Mouse (Mus musculus): Measurements from ENCODE around the gene Tbc1d13. TPM values are rescaled to one million over a fixed set of nuclear protein-coding genes. Genes with fewer than 3 reads are reported as not detected.
A peak's percentile ranks its signal among the peaks of the same experiment; 100 is the strongest.
"Not testable (repeated sequence)": the region's sequence is repeated elsewhere in the genome, so short reads cannot be mapped to it uniquely, and the experiment has no call there.

Gene Tbc1d13
- polyA plus RNA-seq, 1 experiment, result 26.2 TPM

GRCm38 (mm10) chr2:30144436-30144835, 10.9 kb downstream of the Tbc1d13 start:
- Histone ChIP-seq H3K36me3 (ENCODE audit: control insufficient read depth, insufficient read depth, low read length) (peaks cover 5% of the 10 kb centered on the region), H3K4me3 (ENCODE audit: control insufficient read depth, low read depth, low read length) (no peak overlapping the region), H3K27ac (ENCODE audit: control insufficient read depth, insufficient read depth, low read depth, low read length) (no peak overlapping the region), H3K4me1 (ENCODE audit: control insufficient read depth, insufficient read depth, low read length) (no peaks in the 10 kb centered on the region), H3K27me3 (ENCODE audit: control insufficient read depth, insufficient read depth, low read length) (no peaks in the 10 kb centered on the region)
- TF ChIP-seq CTCF (IDR thresholded peaks at IDR 0.05; ENCODE audit: control insufficient read depth, insufficient read depth, insufficient replicate concordance, low read depth, low read length) (no peak), POLR2A (IDR thresholded peaks at IDR 0.05; ENCODE audit: control insufficient read depth, low read depth, low read length) (no peak)

- H3K36me3 ChIP-seq (ENCODE audit: control insufficient read depth, insufficient read depth, low read length), result no peaks in the 10 kb centered on the region; the same call in none of the 2 replicates
- H3K27ac ChIP-seq (ENCODE audit: control insufficient read depth, insufficient read depth, low read depth, low read length), result no peak overlapping the region
- no peaks in the 10 kb centered on the region for H3K27me3 ChIP-seq (ENCODE audit: control insufficient read depth, insufficient read depth, low read length)
- H3K4me1 ChIP-seq (ENCODE audit: control insufficient read depth, insufficient read depth, low read length), result no peaks in the 10 kb centered on the region
- no peak overlapping the region for H3K4me3 ChIP-seq (ENCODE audit: control insufficient read depth, low read depth, low read length)
- TF ChIP-seq CTCF (IDR thresholded peaks at IDR 0.05; ENCODE audit: control insufficient read depth, insufficient read depth, insufficient replicate concordance, low read depth, low read length) (no peak), POLR2A (IDR thresholded peaks at IDR 0.05; ENCODE audit: control insufficient read depth, low read depth, low read length) (no peak)
These were observed 13.9 kb downstream of the Tbc1d13 start for GRCm38 (mm10) chr2:30147466-30147865.

- Histone ChIP-seq H3K36me3 (ENCODE audit: control insufficient read depth, insufficient read depth, low read length) (no peaks in the 10 kb centered on the region), H3K27me3 (ENCODE audit: control insufficient read depth, insufficient read depth, low read length) (no peaks in the 10 kb centered on the region), H3K4me1 (ENCODE audit: control insufficient read depth, insufficient read depth, low read length) (no peaks in the 10 kb centered on the region), H3K4me3 (ENCODE audit: control insufficient read depth, low read depth, low read length) (no peak overlapping the region), H3K27ac (ENCODE audit: control insufficient read depth, insufficient read depth, low read depth, low read length) (no peak overlapping the region)
- TF ChIP-seq CTCF (IDR thresholded peaks at IDR 0.05; ENCODE audit: control insufficient read depth, insufficient read depth, insufficient replicate concordance, low read depth, low read length) (no peak), POLR2A (IDR thresholded peaks at IDR 0.05; ENCODE audit: control insufficient read depth, low read depth, low read length) (no peak)
These were observed 18.3 kb downstream of the Tbc1d13 start for GRCm38 (mm10) chr2:30151840-30152239.

GRCm38 (mm10) chr2:30152616-30153015, 19.1 kb downstream of the Tbc1d13 start:
- H3K4me1 ChIP-seq (ENCODE audit: control insufficient read depth, insufficient read depth, low read length), result no peaks in the 10 kb centered on the region
- no peaks in the 10 kb centered on the region for H3K36me3 ChIP-seq (ENCODE audit: control insufficient read depth, insufficient read depth, low read length)
- no peak for TF ChIP-seq POLR2A (IDR thresholded peaks at IDR 0.05; ENCODE audit: control insufficient read depth, low read depth, low read length)
- no peak overlapping the region for H3K27ac ChIP-seq (ENCODE audit: control insufficient read depth, insufficient read depth, low read depth, low read length)
- H3K4me3 ChIP-seq (ENCODE audit: control insufficient read depth, low read depth, low read length), result no peak overlapping the region
- no peaks in the 10 kb centered on the region for H3K27me3 ChIP-seq (ENCODE audit: control insufficient read depth, insufficient read depth, low read length)

- not testable (repeated sequence) for H3K4me1 ChIP-seq (ENCODE audit: control insufficient read depth, insufficient read depth, low read length); H3K27ac ChIP-seq (ENCODE audit: control insufficient read depth, insufficient read depth, low read depth, low read length); H3K27me3 ChIP-seq (ENCODE audit: control insufficient read depth, insufficient read depth, low read length); H3K4me3 ChIP-seq (ENCODE audit: control insufficient read depth, low read depth, low read length); H3K36me3 ChIP-seq (ENCODE audit: control insufficient read depth, insufficient read depth, low read length)
These were observed 26.3 kb downstream of the Tbc1d13 start for GRCm38 (mm10) chr2:30159871-30160270.

GRCm38 (mm10) chr2:30161809-30162208, 28.3 kb downstream of the Tbc1d13 start:
- TF ChIP-seq POLR2A (IDR thresholded peaks at IDR 0.05; ENCODE audit: control insufficient read depth, low read depth, low read length), result no peak
- TF ChIP-seq CTCF (IDR thresholded peaks at IDR 0.05; ENCODE audit: control insufficient read depth, insufficient read depth, insufficient replicate concordance, low read depth, low read length), result no peak
- Histone ChIP-seq H3K27ac (ENCODE audit: control insufficient read depth, insufficient read depth, low read depth, low read length) (no peak overlapping the region), H3K4me1 (ENCODE audit: control insufficient read depth, insufficient read depth, low read length) (no peaks in the 10 kb centered on the region), H3K4me3 (ENCODE audit: control insufficient read depth, low read depth, low read length) (no peak overlapping the region), H3K27me3 (ENCODE audit: control insufficient read depth, insufficient read depth, low read length) (no peaks in the 10 kb centered on the region), H3K36me3 (ENCODE audit: control insufficient read depth, insufficient read depth, low read length) (no peaks in the 10 kb centered on the region)

GRCm38 (mm10) chr2:30164340-30164932, 30.9 kb downstream of the Tbc1d13 start:
- Histone ChIP-seq H3K4me1 (ENCODE audit: control insufficient read depth, insufficient read depth, low read length) (no peaks in the 10 kb centered on the region), H3K36me3 (ENCODE audit: control insufficient read depth, insufficient read depth, low read length) (no peaks in the 10 kb centered on the region)

GRCm38 (mm10) chr2:30166677-30167076, 33.1 kb downstream of the Tbc1d13 start:
- Histone ChIP-seq H3K27ac (ENCODE audit: control insufficient read depth, insufficient read depth, low read depth, low read length) (no peak overlapping the region), H3K36me3 (ENCODE audit: control insufficient read depth, insufficient read depth, low read length) (no peaks in the 10 kb centered on the region), H3K4me3 (ENCODE audit: control insufficient read depth, low read depth, low read length) (no peak overlapping the region), H3K4me1 (ENCODE audit: control insufficient read depth, insufficient read depth, low read length) (peaks cover 7% of the 10 kb centered on the region), H3K27me3 (ENCODE audit: control insufficient read depth, insufficient read depth, low read length) (no peaks in the 10 kb centered on the region)
- TF ChIP-seq POLR2A (IDR thresholded peaks at IDR 0.05; ENCODE audit: control insufficient read depth, low read depth, low read length), result no peak
- TF ChIP-seq CTCF (IDR thresholded peaks at IDR 0.05; ENCODE audit: control insufficient read depth, insufficient read depth, insufficient replicate concordance, low read depth, low read length), result peak; percentile 28; the same call in 1 of the 2 replicates

More at GRCm38 (mm10) chr2:30164340-30164932, 30.9 kb downstream of the Tbc1d13 start:
- Histone ChIP-seq H3K27ac (ENCODE audit: control insufficient read depth, insufficient read depth, low read depth, low read length) (no peak overlapping the region), H3K4me3 (ENCODE audit: control insufficient read depth, low read depth, low read length) (no peak overlapping the region), H3K27me3 (ENCODE audit: control insufficient read depth, insufficient read depth, low read length) (no peaks in the 10 kb centered on the region)
- TF ChIP-seq POLR2A (IDR thresholded peaks at IDR 0.05; ENCODE audit: control insufficient read depth, low read depth, low read length), result no peak
- no peak for TF ChIP-seq CTCF (IDR thresholded peaks at IDR 0.05; ENCODE audit: control insufficient read depth, insufficient read depth, insufficient replicate concordance, low read depth, low read length)
